Mouse (Mus musculus) kidney, postnatal 0 days (tissue): Measurements from ENCODE around the gene Xrcc1. TPM values are rescaled to one million over a fixed set of nuclear protein-coding genes. Genes with fewer than 3 reads are reported as not detected.

ENCODE experiments used
- ATAC-seq: fragments of 200-750 bp; cut with Nextera tagmentation; replicated peaks from 2 replicates; pipeline ENCODE4 v1.8.0; 2017; ENCODE audit warnings: low read depth, moderate number of reproducible peaks, moderate TSS enrichment, moderate library complexity; ENCODE audit not compliant: low FRiP score
- DNase-seq: peaks from one replicate; pipeline ENCODE4 v3.0.0-alpha.2; 2016; ENCODE audit warnings: low spot score
- H3K27ac ChIP-seq: fragments of 300-500 bp; sonication (generic); 2 replicates; pipeline ENCODE4 v1.5.1; 2014; ENCODE audit warnings: mild to moderate bottlenecking
- H3K27me3 ChIP-seq: fragments of 300-500 bp; sonication (generic); 2 replicates; pipeline ENCODE4 v1.6.1; 2014; ENCODE audit warnings: low read length, mixed read lengths; ENCODE audit not compliant: insufficient read depth
- H3K36me3 ChIP-seq: fragments of 300-500 bp; sonication (generic); 2 replicates; pipeline ENCODE4 v1.6.1; 2014; ENCODE audit warnings: low read length, mixed read lengths; ENCODE audit not compliant: insufficient read depth
- H3K4me1 ChIP-seq: fragments of 300-500 bp; sonication (generic); replicated peaks from 2 replicates; pipeline ENCODE4 v1.6.1; 2014; ENCODE audit warnings: antibody characterized with exemption, low read length, mixed read lengths; ENCODE audit not compliant: insufficient read depth
- H3K4me2 ChIP-seq: fragments of 300-500 bp; sonication (generic); 2 replicates; pipeline ENCODE4 v1.6.1; 2014; ENCODE audit warnings: mild to moderate bottlenecking, low read length, moderate library complexity, mixed read lengths
- H3K4me3 ChIP-seq: fragments of 300-500 bp; sonication (generic); replicated peaks from 2 replicates; pipeline ENCODE4 v1.5.1; 2014; ENCODE audit warnings: low read depth, low read length
- H3K9ac ChIP-seq: fragments of 300-500 bp; sonication (generic); 2 replicates; pipeline ENCODE4 v1.6.1; 2014; ENCODE audit warnings: low read depth, low read length
- H3K9me3 ChIP-seq: fragments of 300-500 bp; sonication (generic); replicated peaks from 2 replicates; pipeline ENCODE4 v1.6.1; 2016; ENCODE audit warnings: low read length, inconsistent platforms, mixed read lengths
- CTCF ChIP-seq: IDR thresholded peaks from 2 replicates; pipeline ENCODE4 v1.5.1; 2016; ENCODE audit warnings: antibody characterized with exemption, low read depth, mild to moderate bottlenecking, moderate library complexity
- WGBS: fragments of 180-500 bp; shearing (Covaris S2); extraction: QIAGEN DNeasy Blood & Tissue Kit; methylation state at CpG from one replicate; pipeline ENCODE4 v1.1.7; 2014; 5-methylcytosine and 5-hydroxymethylcytosine counted together
- polyA plus RNA-seq: library from polyadenylated mRNA; unstranded; fragments of >200 nt; fragmentation: Nextera tagmentation; extraction: Ambion mirVana; gene quantifications from 2 replicates; pipeline ENCODE4 v1.2.1, GENCODE M21; 2015

The Xrcc1 gene
- polyA plus RNA-seq, 1 experiment from 2014 or later, result 58.4 TPM

DNA sequence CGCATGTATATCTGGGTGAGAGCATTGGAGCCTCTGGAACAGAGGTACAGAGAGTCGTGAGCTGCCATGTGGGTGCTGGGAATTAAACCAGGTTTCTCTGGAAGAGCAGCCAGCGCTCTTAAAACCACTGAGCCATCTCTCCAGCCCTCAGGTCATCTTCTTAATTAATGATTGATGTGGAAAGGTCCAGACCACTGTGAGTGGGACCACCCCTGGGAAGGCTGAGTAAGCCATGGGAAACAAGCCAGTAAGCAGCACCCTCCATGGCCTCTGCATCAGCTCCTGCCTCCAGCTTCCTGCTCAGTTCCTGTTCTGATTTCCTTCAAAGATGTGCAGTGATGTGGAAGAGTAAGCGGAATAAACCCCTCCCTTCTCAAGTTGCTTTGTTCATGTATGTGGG lies 46.1 kb downstream of the Xrcc1 start:
- ATAC-seq, result peak; percentile 60
- H3K9ac ChIP-seq, result no peak overlapping the region
- peak overlapping the region; percentile 36; the same call in 1 of the 2 replicates for H3K27ac ChIP-seq
- TF ChIP-seq CTCF, result no peak
- 32% methylated on average over 4 of the region's 4 CpGs for WGBS
- H3K27me3 ChIP-seq, result no peaks in the 10 kb centered on the region
- H3K4me3 ChIP-seq, result no peak overlapping the region
- no peak for DNase-seq
- H3K4me2 ChIP-seq, result no peak overlapping the region
- H3K36me3 ChIP-seq, result no peaks in the 10 kb centered on the region
- no peaks in the 10 kb centered on the region for H3K9me3 ChIP-seq
- H3K4me1 ChIP-seq, result peaks cover 8% of the 10 kb centered on the region

- H3K4me1 ChIP-seq, result peaks cover 8% of the 10 kb centered on the region
- H3K9me3 ChIP-seq, result no peaks in the 10 kb centered on the region
- H3K36me3 ChIP-seq, result no peaks in the 10 kb centered on the region
- no peak for DNase-seq
- H3K4me3 ChIP-seq, result no peak overlapping the region
- WGBS, result 73% methylated on average over 6 of the region's 6 CpGs
- H3K9ac ChIP-seq, result no peak overlapping the region
- peak overlapping the region; percentile 36; the same call in 1 of the 2 replicates for H3K27ac ChIP-seq
- no peak overlapping the region for H3K4me2 ChIP-seq
- H3K27me3 ChIP-seq, result no peaks in the 10 kb centered on the region
- no peak for TF ChIP-seq CTCF
- no peak for ATAC-seq
Observed at GRCm38 (mm10) chr7:24592781-24593180, 46.7 kb downstream of the Xrcc1 start.

DNA sequence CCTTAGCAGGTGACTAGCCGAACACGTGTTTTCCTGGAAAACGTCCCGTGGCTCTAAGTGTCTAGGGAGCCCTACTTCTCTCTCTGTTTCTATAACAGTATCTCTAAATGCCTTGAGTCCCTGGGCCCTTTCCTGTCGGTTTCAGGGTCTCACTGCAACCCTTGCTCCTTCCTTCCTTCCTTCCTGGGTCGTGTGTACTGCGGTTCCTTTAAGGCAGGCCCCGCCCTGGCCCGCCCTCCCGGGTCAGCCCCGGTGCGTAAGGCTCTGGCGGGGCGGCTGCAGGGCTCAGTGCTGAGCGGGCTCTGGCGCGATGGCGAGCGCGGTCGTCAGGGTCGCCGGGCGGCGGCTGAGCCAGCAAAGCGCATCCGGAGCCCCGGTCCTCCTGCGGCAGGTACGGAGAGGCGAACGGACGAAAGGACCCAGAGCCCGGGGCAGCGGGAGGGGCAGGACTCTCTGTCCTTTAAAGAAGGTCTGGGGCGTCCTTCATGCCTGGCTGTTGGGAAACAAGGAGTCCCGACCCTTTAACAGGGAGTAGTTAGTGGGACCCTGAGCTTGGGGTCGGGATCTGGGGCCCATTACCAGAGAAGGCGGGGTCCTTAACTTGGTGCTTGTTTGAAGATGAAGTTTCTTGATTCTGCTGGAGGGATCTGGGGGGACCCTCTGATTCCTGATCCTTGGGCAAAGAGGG lies 47.7 kb downstream of the Xrcc1 start:
- ATAC-seq (peak; percentile 80), DNase-seq (peak; percentile 72)
- peak overlapping the region; percentile 53 for H3K4me3 ChIP-seq
- TF ChIP-seq CTCF, result no peak
- H3K4me2 ChIP-seq, result peak overlapping the region; percentile 62
- WGBS, result 2% methylated on average over 39 of the region's 39 CpGs
- H3K9me3 ChIP-seq, result no peaks in the 10 kb centered on the region
- no peaks in the 10 kb centered on the region for H3K27me3 ChIP-seq
- no peaks in the 10 kb centered on the region for H3K36me3 ChIP-seq
- peaks cover 8% of the 10 kb centered on the region for H3K4me1 ChIP-seq
- H3K9ac ChIP-seq, result peak overlapping the region; percentile 51
- peak overlapping the region; percentile 3; the same call in 1 of the 2 replicates for H3K27ac ChIP-seq

- H3K9me3 ChIP-seq, result no peaks in the 10 kb centered on the region
- ATAC-seq, result no peak
- no peaks in the 10 kb centered on the region for H3K27me3 ChIP-seq
- H3K36me3 ChIP-seq, result no peaks in the 10 kb centered on the region
- H3K4me1 ChIP-seq, result peaks cover 8% of the 10 kb centered on the region
- 5% methylated on average over 13 of the region's 13 CpGs for WGBS
- peak overlapping the region; percentile 53 for H3K4me3 ChIP-seq
- no peak overlapping the region for H3K27ac ChIP-seq
- H3K9ac ChIP-seq, result peak overlapping the region; percentile 51
- TF ChIP-seq CTCF, result no peak
- DNase-seq, result no peak
- peak overlapping the region; percentile 62 for H3K4me2 ChIP-seq
Observed at GRCm38 (mm10) chr7:24594309-24594803, 48.3 kb downstream of the Xrcc1 start.

- 81% methylated on average over 2 of the region's 2 CpGs for WGBS
- Histone ChIP-seq H3K4me2 (no peak overlapping the region), H3K36me3 (no peaks in the 10 kb centered on the region), H3K4me3 (no peak overlapping the region), H3K27me3 (no peaks in the 10 kb centered on the region), H3K9ac (no peak overlapping the region), H3K9me3 (no peaks in the 10 kb centered on the region), H3K27ac (no peak overlapping the region), H3K4me1 (peaks cover 8% of the 10 kb centered on the region)
- ATAC-seq, result no peak
- DNase-seq, result no peak
- TF ChIP-seq CTCF, result no peak
Observed at GRCm38 (mm10) chr7:24595464-24595863, 49.4 kb downstream of the Xrcc1 start.

- H3K36me3 ChIP-seq, result no peaks in the 10 kb centered on the region
- H3K27me3 ChIP-seq, result no peaks in the 10 kb centered on the region
- TF ChIP-seq CTCF, result no peak
- no peak overlapping the region for H3K4me3 ChIP-seq
- WGBS, result 75% methylated on average over 4 of the region's 4 CpGs
- H3K9me3 ChIP-seq, result no peaks in the 10 kb centered on the region
- DNase-seq (no peak), ATAC-seq (no peak)
- no peak overlapping the region for H3K4me2 ChIP-seq
- H3K9ac ChIP-seq, result no peak overlapping the region
- H3K4me1 ChIP-seq, result peaks cover 5% of the 10 kb centered on the region
- no peak overlapping the region for H3K27ac ChIP-seq
Observed at GRCm38 (mm10) chr7:24598121-24598520, 52.0 kb downstream of the Xrcc1 start.
